Comparison of ENCODE assay signal across 8 mouse cellular contexts in the genomic region with DNA sequence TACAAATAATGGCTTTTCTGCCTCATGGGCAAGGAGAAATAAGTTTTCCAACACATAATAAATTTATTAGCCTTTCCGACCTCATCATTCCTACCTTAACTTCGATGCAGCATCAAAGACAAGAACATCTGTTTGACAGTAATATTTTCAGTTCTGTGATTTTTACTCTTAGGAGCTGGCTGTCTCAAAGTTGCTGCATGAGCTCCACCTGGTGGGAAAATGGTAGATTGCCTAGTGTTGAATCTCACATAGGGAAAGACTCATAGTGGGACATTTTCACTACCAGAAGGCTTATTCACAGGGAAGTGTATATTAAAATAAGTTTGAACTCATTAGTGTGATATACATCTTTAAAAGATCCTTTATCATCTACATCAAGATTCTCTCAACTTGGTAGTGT.
A peak's percentile ranks its signal among the peaks of the same experiment; 100 is the strongest.
DNase-seq lines count a peak whose midpoint lies in the region; ATAC-seq and TF ChIP-seq lines count a peak whose summit lies in the region.

No protein-coding gene starts in this region.

- H3K9ac ChIP-seq in forebrain, embryonic 15.5 days (replicated peaks), result no peak overlapping the region
- H3K9ac ChIP-seq in midbrain, embryonic 15.5 days, result no peak overlapping the region

- H3K4me2 ChIP-seq in forebrain, embryonic 15.5 days (replicated peaks), result no peak overlapping the region
- no peak overlapping the region for H3K4me2 ChIP-seq in midbrain, embryonic 15.5 days

- H3K4me1 ChIP-seq in forebrain, embryonic 15.5 days, result peaks cover 4% of the 10 kb centered on the region; the same call in 1 of the 2 replicates
- H3K4me1 ChIP-seq in midbrain, embryonic 15.5 days, result 0 out of 2 replicates have a peak, but pooled peaks cover 6% of the 10 kb centered on the region

- DNase-seq in gastrocnemius, adult 2 months, result no peak
- no peak for DNase-seq in gastrocnemius, postnatal 36 days
- DNase-seq in 3T3-L1 (ENCODE audit: low read depth, low spot score), result peak; percentile 69
- DNase-seq in adrenal gland, postnatal 36 days, result peak; percentile 28 to 39
- DNase-seq in layer of hippocampus, adult 9-11 months, result peak; percentile 46
- no peak for DNase-seq in thymus, postnatal 14 days

- H3K27ac ChIP-seq in gastrocnemius, adult 2 months, result no peak overlapping the region
- no peak overlapping the region for H3K27ac ChIP-seq in forebrain, embryonic 15.5 days (replicated peaks)
- no peak overlapping the region for H3K27ac ChIP-seq in midbrain, embryonic 15.5 days

- H3K36me3 ChIP-seq in forebrain, embryonic 15.5 days, result no peaks in the 10 kb centered on the region
- H3K36me3 ChIP-seq in midbrain, embryonic 15.5 days (replicated peaks), result no peaks in the 10 kb centered on the region

- no peaks in the 10 kb centered on the region for H3K27me3 ChIP-seq in forebrain, embryonic 15.5 days
- H3K27me3 ChIP-seq in midbrain, embryonic 15.5 days (replicated peaks), result no peaks in the 10 kb centered on the region

- no peak overlapping the region for H3K4me3 ChIP-seq in gastrocnemius, adult 2 months
- no peak overlapping the region for H3K4me3 ChIP-seq in forebrain, embryonic 15.5 days
- no peak overlapping the region for H3K4me3 ChIP-seq in midbrain, embryonic 15.5 days

- WGBS in forebrain, embryonic 15.5 days, result 13% methylated on average over 2 of the region's 2 CpGs
- 24% methylated on average over 2 of the region's 2 CpGs for WGBS in midbrain, embryonic 15.5 days

- TF ChIP-seq CTCF in gastrocnemius, adult 2 months (IDR thresholded peaks at IDR 0.05), result peak; percentile 67

- peak; percentile 67; the same call in 1 of the 2 replicates for ATAC-seq in forebrain, embryonic 15.5 days (replicated peaks)
- peak; percentile 71; the same call in 1 of the 2 replicates for ATAC-seq in midbrain, embryonic 15.5 days (replicated peaks)

- intact Hi-C loops in gastrocnemius, adult 2 months (cut with DNase I), result no loop called here
- intact Hi-C loops in gastrocnemius, postnatal 36 days (cut with DNase I), result no loop called here

- H3K9me3 ChIP-seq in forebrain, embryonic 15.5 days, result no peaks in the 10 kb centered on the region
- no peaks in the 10 kb centered on the region for H3K9me3 ChIP-seq in midbrain, embryonic 15.5 days

Comparison
In these comparisons a context has a peak if more than half of its experiments do, and no peak if none do; other contexts are left out.
1. DNase-seq: peak in 3T3-L1 (single experiment), adrenal gland, postnatal 36 days (2 of 2) and layer of hippocampus, adult 9-11 months (single experiment); none in gastrocnemius, adult 2 months (single experiment), gastrocnemius, postnatal 36 days (0 of 2) and thymus, postnatal 14 days (single experiment).